Mouse (Mus musculus) c-Kit-positive CD71-negative TER-119-negative erythroid progenitor cells, embryonic 14.5 days (primary cell): ENCODE measurements around the gene 4930564D02Rik.
A peak's percentile ranks its signal among the peaks of the same experiment; 100 is the strongest.

Experiments
- DNase-seq: peaks from one replicate; pipeline ENCODE4 v3.0.0-alpha.2; 2013; ENCODE audit warnings: low read depth

4930564D02Rik gene

DNA sequence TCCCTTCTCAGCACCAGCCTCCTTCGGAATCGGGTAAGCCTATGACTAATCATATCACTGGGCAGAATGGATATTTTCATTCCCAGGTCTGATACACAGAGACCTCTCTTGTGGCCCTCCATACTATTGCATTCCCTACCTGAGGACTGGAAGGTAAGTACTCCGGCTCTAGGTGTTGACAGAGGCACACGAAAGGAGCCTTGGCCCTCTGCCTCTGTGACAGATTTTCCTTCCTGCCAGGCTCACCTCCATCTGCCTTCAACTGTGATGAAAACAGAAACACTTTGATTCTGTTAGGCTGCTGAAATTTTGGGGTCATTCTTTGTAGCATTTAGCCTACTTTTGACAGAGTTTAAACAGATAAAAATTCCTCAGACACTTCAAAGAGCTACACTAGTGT, 47.2 kb downstream of the 4930564D02Rik start:
- no peak for DNase-seq

DNA sequence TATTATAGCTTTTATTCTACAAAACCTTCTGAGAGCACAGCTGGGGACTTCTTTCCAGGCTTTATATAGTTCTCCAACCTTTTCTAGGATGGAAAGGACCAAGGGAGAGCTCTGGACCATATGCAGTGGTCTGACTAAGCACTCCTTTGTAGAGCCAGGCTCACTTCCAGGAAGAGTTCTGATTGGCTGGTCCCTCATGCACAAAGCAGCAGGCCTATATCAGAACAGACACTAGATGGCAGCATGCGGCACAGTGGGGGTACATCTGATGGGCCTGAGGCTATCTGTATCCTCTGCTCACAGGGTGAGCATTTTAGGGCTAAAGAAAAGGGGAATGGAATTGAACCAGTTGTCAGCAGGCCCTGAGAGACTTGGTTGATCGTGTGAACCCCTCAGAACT, 47.6 kb downstream of the 4930564D02Rik start:
- peak; percentile 63 for DNase-seq

DNA sequence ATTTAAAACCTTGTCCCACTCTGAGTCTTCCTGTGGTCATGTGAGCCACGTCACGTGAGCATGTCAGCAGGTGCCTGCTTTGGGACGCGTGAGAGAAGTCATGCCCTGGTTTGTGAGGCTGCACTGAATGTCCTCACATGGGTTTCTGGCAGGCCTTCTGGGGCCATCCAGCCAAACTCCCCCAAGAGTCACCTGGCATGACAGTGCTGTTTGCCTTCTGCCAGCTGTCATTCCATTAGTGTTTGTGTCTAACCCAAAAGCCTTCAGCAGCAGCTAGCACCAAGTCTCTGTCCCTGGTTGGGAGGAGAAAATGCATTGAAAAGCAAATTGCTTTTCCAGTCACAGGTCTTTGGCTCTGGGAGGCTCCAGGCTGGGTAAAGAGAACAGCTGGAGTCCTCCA, 50.0 kb downstream of the 4930564D02Rik start:
- DNase-seq: no peak

DNA sequence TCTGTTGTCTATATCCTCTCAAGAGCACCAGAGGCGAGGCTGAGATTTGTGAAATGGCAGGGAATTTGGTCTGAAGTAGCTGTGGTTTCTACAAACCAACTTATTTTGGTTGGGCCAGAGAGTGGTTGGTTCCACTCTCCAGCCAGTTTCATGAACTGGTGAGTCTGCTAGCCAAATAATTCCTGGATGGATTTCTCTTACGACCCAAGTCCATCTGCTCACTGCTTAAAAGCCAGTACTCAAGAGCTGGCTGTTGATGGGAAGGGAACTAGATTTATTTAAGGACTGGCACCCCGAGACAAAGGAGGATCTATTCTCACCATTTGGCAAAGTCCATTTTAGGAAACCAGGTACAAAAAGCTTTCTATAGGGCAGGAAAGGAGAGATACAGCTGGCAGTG, 57.1 kb downstream of the 4930564D02Rik start:
- DNase-seq: no peak

DNA sequence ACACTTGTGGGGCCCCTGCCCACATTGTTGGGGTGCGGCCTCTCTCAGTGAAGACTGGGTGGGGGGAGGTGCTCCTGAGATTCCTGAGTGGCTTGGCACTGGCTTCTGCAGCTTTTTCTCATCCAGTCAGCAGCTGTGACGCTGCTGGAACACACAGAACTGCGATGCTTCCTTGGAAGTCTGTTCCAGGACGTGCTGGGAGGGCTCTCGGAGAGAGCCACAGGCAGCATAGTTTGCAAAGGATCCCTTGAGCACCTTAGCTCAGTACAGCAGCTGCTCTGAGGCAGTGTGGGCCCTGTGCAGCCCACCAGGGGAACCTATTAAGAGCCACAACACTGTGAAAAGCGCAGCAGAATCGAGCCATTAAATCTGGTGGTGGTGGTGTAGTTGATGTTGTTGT, 61.2 kb downstream of the 4930564D02Rik start:
- no peak for DNase-seq
